Mouse (Mus musculus) megakaryocyte-erythroid progenitor cell, adult 5-6 weeks (primary cell): ENCODE measurements at regions not wholly inside any gene's neighbourhood (a gene's known extent, or its start where the extent isn't known, plus 50 kb on each side); places are given as distances from the start of the nearest gene placed in this dataset.

Experiments
- ATAC-seq: replicated peaks from 2 replicates; pipeline ENCODE4 v1.8.0; 2016; ENCODE audit warnings: mild to moderate bottlenecking, inconsistent platforms; ENCODE audit not compliant: severe bottlenecking, poor library complexity, low FRiP score, low TSS enrichment

DNA sequence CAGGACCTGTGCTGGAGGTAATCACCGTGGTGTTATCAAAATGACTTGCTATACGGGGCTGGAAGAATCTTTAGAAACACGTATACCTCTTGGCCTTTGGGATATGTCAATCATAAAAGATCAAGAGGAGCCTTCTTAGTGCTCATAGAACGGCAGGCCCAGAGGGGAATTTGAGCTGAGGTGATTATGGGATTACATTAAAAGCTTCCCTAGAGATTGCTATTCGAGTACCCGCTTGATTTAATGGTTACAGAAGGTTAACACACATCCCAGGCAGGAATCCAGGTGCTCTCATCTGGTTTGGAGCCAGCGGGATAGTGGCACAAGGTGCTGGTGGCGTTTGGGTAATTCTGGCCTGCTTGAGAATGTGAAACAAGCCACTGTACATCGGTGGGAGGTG lies 241.4 kb downstream of the Drd1 start:
- no peak for ATAC-seq

DNA sequence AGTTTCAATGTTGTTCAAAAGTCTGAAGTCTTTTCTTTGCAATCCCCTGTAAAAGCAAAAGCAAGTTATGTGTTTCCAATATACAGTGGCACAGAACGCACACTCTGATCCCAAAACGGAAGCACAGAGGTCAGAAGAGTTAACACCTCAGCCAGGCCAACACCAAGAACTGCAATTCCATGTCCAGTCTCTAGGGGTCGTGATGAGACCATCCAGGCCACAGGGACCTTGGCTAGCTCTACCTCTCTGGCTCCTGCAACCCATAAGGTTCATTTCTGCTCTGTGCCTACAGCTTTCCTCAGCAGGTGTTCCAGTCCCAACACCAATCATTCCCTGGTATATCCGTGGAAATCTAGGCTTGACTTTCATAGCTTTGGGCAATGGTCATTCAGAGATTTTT lies 243.6 kb downstream of the Drd1 start:
- ATAC-seq = no peak

DNA sequence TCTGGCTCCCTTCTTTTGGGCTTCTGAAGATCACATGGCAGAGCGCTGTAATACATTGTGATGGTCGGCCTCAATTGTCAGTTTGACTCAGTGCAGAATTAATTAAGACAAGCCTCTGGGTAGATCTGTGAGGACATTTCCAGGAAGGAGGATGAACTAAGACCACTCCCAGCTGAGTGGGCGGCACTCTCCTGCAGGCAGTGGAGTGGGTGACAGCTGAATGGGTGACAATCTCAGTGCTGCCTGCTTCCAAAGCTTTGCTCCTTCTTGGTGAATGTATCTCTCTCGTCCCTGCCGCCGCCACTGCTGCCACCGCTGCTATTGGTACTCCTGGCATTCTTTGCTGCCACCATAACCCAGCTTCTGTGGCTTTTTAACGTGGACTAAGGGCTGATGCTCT lies 244.4 kb downstream of the Drd1 start:
- no peak for ATAC-seq

DNA sequence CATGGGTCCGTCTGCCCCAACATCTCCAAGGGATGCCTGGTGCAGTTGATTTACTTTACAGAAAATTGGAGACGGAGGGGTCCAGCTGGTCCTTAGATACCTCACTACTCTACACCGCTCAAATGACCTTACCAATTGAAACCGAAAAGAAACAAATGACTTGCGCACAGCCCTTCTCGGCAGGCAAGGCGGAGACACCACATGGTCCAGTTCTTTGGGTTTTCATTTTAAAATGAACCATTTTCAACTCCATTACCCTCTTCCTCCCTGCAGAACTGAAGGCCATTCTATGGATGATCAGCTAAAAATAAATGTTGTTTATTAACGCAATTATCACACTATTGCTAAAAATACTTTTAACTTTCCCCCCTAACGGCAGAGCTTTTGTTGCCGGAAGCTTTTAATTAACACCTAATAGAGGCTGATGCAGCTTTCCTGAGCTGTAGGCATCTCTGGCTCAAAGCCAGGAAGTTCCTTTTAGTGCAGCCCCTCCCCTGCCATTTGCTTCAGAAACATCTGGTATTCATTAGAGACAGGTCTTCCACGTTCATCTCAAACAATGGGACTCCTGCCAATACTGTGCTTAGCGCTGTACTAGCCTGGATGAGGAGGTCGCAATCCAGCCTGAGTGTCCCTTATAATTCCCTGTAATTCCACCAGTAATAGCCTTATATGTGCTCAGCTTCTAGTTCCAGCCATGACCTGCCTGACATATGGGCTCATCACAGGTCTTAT lies 247.5 kb downstream of the Drd1 start:
- ATAC-seq = no peak

DNA sequence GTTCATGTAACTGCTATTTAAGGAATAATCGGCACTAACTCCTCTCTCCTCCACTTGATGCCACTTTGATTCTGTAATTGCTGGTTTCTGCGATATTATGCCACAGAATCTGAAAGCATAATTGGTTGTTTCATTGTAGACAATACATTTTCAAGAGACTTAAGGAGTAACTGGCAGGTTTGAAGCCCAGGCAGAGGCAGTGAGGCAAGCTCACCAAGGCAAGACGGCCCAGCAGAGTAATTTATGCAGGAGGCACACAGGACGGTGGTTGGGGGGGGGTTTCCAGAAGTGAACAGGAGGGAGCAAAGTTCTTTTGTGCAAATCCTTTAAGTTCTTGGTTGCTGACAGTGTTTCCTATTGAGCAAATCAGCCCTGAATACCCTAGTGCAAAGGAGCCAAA lies 249.6 kb downstream of the Drd1 start:
- ATAC-seq = no peak

DNA sequence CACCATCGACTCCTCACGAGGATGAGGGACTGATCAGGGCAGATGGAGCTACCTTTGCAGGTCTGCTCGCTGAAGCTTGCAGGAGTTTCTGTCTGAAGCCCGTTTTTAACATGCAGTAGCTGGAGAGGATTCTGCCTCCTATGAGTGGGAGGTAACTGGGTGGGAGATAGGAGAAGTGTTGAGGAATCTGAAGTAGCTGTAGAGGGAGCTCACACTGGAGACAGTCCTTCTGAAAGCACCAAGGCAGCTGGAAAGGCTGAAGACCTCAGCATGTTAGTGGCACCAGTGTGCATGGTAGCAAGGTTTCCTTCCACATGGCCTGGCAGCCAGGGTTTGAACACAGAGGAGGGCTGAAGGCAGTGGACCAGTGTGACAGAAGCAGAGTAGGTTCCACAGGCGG lies 254.5 kb downstream of the Drd1 start:
- no peak for ATAC-seq

DNA sequence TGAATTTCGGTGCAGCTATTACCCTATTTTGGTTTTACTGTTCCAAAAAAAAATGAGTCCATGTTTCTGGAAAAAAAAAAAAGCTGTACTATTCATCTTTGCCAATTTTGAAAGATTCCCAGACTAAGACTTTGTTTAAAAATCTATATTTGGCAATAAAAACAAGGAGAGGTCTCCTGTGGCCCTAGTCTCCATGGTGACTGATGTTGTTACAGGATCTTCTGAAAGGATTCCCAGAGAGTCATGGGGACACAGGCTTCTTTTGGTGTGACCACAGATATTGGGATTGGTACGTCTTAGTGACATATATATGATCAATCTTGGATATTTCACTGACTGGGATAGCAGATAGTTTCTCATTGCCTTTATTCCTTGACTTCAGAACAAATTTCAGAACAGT lies 266.7 kb downstream of the Drd1 start:
- no peak for ATAC-seq

DNA sequence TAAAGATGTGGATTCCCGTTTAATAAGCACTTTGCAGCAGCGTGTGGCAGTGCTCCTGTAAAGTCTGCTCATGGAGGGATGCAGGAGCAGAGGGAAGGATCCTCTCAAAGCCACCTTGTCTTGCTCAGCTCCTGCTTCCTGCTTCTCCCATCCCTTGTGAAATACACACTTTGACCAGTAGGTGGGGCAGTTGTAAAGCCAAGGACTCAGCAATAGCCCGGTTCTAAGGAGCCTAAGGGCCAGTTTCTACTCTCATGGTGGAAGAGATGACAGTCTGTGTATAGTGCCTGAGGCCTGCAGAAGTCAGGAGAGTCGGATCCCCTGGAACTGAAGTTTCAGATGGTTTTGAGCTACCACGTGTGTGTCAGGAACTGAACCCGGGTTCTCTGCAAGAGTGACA lies 272.0 kb downstream of the Drd1 start:
- ATAC-seq = 0 out of 2 replicates have a peak, but pooled peaks have one; percentile 65

DNA sequence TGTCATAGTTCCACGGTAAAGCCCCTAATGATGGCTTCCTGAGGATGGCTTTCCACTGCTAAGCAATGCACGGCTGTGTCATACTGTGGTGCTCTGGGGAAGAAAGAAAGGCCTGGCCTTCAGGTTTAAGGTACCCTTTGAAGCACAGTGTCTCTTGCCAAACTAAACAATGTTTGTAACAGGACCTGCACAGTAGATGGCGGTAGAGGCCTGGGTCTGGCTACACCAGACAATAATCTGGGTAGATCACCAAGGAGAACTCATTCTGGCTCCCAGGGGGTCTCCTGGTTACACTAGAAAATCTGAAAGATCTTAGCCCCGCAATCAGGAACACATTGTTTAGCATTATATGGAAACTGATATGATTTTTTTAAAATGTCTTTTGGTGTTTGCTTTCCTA lies 276.4 kb downstream of the Drd1 start:
- ATAC-seq = no peak

DNA sequence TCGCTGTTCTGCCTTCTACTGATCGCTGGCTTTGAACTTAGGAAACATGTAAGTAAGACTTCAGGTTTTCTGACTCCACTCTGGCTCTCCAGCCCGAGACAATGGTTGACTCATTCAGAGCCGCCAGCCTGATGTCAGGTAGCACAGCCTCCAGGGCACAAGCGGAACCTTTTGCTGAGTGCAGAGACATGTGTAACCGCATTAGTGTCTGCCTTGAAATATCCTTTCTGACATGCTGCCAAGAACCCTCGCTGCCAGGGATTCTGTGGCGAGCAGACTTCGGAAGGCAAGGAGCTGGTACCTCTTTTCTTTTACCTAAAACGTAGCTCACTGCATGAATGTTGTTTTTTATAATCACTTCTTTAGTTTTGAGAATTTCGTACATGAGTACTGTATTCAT lies 279.1 kb downstream of the Drd1 start:
- ATAC-seq = no peak

DNA sequence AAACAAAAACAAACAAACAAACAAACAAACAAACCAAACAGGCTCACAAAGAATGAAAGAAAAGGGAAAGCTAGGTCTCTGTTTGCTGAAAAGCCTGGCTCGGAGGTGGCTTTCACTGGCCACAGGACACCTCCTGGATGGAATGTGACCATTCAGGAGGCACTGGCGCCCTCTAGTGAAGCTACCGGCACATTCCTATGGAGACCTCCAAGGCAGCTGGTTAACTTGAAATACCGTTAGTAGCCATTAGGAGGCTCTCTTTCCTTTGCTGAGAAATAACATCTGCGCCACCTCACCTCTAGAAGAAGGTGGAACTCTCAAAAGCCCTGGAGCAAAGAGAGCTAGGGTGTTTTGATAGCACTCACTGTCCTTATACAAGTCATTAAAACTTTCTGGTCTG lies 279.8 kb downstream of the Drd1 start:
- ATAC-seq = 0 out of 2 replicates have a peak, but pooled peaks have one; percentile 57

DNA sequence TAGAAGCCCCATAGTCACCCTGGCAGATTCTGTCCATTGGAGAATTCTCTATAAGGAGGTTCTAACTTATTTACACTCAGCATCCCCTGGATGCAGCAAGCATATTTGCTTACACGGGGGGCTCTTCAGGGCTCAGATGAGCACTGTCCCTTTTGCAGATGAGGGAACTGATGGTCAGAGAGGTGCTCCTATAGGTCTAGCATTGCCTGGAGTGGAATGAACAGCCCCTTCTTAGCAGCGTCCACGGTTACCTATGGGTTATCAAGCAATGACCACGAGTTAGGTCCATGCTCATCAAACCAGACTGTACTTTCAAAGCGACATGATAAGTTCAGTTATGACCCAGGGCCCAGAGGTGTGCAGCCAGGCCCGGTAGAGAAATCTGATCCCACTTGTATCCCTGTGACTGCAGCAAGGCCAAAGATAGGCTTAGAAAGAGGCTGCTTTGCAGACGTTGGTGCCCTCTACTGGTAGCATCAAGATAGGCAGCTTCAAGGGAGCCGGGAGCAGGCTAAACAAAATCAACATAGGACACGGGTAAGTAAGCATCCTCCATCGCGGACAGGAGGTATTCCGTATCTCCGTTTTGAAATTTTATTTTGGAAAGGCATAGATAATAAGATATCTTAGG lies 290.8 kb downstream of the Drd1 start:
- peak; percentile 65; the same call in 1 of the 2 replicates for ATAC-seq

DNA sequence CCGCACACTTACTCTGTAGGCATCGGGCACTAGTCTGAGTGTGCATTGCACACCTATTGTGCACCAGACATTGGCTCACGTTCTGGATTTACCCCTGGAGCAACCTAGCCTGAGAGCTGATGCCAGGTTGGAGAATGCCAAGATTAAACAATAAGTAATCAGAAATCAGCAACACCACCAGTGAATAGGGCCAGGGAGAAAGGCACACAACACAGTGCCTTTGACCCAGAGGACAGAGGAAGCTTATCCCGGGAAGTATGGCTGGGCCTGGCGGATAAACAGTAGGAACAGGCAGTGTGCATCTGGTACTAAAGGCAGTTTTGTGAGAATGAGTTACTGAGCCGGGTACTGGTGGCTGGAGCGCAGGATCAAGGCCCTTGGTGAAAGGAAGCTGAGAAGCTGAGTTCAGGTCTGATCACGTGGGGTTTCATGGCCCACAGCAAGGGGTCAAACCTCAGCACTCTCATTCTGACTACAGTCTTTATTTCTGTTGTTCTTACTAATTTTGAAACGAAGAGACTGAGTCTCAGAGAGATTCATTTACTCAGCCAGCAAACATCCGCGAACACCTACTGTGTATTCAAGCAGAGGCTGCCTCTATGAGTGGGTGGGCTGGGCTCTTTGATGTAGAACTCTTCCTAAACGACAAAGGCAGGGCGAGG lies 284.8 kb upstream of the Msx2 start:
- no peak for ATAC-seq

DNA sequence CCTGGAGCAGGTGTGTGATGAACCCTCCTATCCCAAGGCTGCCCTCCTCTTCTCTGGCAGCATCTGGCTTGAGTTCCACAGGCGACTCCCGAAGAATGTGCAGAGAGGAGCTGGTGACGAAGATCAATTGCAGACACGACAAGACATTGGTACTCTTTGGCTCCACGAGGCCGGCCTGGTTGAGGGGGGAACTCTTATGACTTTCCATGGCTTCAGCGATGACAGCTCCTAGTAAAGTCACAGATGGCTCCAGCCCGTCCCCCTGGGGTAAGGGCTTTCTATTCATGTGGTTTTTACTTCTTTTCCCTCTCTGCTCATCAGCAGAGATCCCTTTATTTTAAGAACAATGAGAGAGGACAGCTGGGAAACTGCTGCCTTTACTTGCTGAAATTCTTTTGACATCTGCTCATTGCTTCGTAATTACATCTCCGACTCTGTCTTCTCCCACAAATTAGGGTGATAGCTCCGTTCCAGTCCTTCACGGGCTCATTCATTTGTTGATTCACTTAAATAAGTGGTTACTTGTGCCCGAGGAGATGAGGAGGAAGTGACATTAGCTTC lies 284.2 kb upstream of the Msx2 start:
- no peak for ATAC-seq

DNA sequence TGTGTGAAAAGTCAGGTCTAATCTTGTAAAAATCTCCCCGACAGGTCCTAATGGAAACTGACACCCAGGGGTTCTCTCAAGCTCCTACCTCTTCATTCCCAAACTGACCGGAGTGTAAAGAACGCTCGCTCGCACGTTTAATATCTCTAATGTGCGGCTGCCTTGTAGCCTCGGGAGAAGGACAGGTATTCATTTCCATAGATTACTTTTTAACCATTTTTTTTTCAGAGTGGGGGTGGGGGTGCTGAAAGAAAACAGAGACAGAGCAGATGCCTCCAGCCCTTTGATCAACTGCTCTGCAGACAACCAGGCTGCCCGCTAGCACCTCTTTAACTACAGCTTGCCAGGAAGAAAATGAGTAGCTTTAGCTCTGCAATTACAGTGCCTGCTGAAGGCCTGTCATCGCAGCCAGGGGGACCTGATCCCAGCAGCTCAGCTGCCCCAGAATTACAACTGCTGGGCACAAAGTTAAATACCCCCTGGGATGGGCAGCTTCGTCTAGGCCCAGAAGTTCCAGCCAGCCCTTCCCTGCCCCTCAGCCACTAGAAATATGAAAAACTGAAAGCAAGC lies 282.3 kb upstream of the Msx2 start:
- no peak for ATAC-seq

DNA sequence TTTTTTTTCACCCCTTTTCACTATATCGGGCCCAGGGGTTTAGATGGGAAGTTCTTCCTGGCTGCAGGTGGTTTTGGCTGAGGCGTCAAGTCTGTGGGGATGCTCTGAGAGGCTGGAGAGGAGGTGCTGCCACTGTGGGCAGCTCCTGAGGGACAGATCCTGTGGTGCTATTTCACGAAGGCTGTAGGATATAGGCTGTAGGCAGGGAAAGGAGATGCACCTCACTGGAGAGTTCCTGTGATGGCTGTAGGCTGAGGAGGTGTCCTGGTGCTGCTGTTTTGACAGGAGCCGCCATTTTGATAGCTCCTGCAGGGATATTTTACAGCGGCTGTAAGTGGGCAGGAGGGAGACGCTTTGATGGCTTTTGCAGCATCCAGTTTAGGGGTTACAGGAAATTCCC lies 280.2 kb upstream of the Msx2 start:
- ATAC-seq = no peak

DNA sequence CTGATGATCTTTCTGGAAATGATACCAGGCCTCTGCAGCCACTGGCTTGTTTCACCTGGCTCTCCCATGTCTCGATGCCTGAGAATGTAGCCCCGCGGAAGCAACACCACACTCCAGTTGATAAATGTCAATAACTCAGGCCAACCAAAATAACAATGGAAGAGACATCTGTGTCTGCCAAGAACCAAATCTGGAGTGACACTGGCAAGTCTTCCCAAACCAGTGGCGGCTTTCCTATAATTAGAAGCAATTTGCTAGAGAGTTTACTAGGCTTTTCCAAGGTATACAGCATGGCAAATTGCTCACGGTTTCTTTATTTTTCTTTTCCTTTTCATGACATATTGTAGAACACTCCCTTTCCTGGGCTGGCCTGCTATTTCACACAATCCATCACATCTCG lies 268.1 kb upstream of the Msx2 start:
- no peak for ATAC-seq

DNA sequence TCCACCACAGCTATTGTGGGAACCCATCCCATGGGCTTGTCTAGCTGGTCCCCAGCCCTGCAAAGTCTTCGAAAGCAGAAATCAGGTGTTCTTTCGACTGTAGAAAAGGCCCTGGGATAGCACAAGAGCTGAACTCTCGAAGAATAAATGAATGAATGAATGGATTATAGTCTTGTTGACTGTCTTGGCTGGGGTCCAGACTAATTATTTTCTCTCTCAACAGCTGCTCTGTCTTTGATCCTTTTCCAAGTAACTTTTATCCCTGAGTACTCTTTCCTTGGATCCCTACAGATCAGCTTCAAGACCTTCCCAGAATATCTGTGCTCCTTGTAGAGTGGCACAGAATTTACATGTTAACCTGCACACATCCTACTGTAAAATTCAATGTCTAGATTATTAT lies 266.3 kb upstream of the Msx2 start:
- ATAC-seq = no peak

DNA sequence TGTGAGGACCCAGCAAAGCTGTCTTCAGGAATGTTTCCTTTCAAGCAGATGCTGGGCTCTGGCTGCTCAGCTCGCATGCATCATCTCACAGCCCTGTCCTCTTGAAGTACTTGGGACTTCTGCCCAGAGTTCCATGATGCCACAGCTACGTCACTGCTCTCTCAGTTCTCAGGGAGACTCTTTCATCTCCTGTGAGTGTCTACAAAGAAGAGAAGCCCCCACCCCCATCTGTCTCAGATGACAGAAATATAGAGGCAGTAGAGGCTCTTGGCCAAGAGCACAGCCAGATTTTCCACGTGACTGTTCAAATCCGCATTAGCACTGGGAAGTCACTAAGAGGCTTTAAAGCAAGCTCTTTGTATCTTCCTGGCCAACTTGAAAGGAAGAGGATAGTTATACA lies 262.1 kb upstream of the Msx2 start:
- no peak for ATAC-seq

DNA sequence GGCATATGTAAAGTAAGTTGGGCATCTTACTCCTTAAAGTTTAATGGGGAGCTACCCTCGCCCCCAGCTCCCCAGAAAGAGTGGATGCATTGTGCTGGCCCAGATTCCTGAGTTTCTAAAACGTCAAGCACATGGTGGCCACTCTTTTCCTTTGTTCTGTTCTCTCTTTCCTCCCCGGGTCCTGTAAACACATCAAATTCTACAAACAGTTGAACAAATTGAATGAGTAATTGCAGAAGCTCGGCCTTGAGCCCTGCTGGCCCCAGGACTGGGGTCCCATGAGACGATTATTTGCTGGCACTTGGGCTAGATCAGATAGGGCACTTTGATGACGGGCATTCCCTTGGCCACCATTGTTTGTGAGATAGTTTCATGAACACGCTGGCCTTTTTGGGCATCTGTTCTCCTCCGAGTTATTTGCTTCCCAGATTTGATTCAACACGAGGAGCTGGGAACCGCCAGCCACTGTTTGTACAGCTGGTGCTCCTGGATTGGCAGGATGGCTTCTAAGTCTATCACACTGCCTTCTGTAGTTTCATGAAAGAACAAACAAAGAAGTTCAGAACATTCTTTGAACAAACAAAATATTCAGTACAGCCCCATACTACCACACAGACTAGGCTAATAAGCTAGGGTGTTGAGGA lies 257.5 kb upstream of the Msx2 start:
- ATAC-seq = no peak
